Mouse (Mus musculus) cerebellum, adult 11 months (tissue): Measurements from ENCODE around the gene Vmn1r143.
"Not testable (repeated sequence)": the region's sequence is repeated elsewhere in the genome, so short reads cannot be mapped to it uniquely, and the experiment has no call there.

Source experiments
- DNase-seq: peaks from one replicate; pipeline ENCODE4 v3.0.0; 2022

Vmn1r143 gene

DNA sequence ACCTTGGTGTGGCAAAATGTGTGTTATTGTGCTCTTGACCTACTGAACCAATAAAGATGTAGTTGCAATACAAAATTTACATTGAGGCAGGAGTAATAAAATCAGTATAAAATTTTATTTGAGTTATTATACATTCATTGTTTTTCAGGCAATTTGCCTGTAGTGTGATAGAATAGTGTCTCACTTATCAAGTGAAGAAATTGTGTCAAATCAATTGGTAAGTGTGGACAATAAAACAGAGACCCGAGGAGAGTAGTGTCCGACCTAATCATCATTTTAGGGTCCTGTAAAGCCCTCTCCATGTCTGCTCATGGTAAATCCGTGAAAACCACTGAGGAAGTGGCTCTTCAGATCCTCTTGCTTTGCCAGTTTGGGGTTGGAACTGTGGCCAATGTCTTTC is at the start of gene Vmn1r143:
Gene Vmn1r143, plus strand, starts transcription at position 301 of the 400 bp plus-strand sequence.
- not testable (repeated sequence) for DNase-seq

GRCm38 (mm10) chr7:22163935-22164334 is 25.2 kb upstream of the Vmn1r143 start, which contains the start of gene Vmn1r142:
TSS of gene Vmn1r142 (minus strand) at chr7:22164035.
- DNase-seq: not testable (repeated sequence)

- DNase-seq: not testable (repeated sequence)
Observed at GRCm38 (mm10) chr7:22201164-22201563, 12.0 kb downstream of the Vmn1r143 start, which contains the start of gene Gm8653. TSS of gene Gm8653 (minus strand) at chr7:22201264.

- not testable (repeated sequence) for DNase-seq
Observed at GRCm38 (mm10) chr7:22229384-22229783, 40.2 kb downstream of the Vmn1r143 start, which contains the start of gene Gm8453. TSS of gene Gm8453 (minus strand) at chr7:22229484.
